Mouse (Mus musculus): ENCODE measurements around the gene Npepps. TPM values are rescaled to one million over a fixed set of nuclear protein-coding genes. Genes with fewer than 3 reads are reported as not detected.
"Not testable (repeated sequence)": the region's sequence is repeated elsewhere in the genome, so short reads cannot be mapped to it uniquely, and the experiment has no call there.

Npepps gene
- 10 to 100 TPM; 52.1 to 57.5 TPM for total RNA-seq (2021)
- long read RNA-seq, experiment 1, full-length matches to known transcripts = 23 of 38 reads
- long read RNA-seq, experiment 1, partial matches to known transcripts = 8 of 38 reads
- long read RNA-seq, experiment 1, other reads (novel, unspliced or antisense) = 7 of 38 reads
- long read RNA-seq, experiment 2, full-length matches to known transcripts = 22 of 35 reads
- long read RNA-seq, experiment 2, partial matches to known transcripts = 10 of 35 reads
- long read RNA-seq, experiment 2, other reads (novel, unspliced or antisense) = 3 of 35 reads

DNA sequence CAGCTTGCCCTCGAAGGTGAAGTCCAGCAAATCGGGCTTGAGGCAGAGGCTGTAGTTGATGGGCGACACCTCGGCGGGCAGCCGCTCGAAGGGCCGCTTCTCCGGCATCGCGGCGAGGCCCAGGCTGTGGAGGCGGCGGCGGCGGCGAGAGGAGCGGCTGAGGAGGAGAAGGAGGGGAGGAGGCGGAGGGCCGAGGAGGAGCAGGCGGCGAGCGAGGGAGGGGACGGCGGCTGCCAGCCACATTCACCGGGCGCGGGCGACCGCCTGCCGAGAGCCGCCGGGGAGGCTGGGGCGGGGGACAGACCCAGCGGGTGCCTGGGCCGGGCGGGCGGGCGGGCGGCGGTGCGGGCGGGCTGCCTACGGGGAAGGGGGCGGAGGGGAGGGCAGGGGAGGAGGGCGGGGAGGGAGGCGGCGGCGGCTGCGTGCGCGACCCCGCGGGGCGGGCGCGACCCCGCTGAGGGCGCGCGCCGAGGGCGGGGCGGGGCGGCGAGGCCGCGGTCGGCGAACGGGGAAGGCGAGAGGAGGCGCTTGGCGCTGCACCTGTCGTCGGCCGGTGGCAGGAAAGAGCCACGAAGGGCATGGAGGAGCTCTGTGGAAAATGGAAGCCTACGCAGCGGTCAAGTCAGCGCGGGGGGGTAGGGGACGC, at the start of gene Npepps:
Gene Npepps, minus strand, starts transcription at position 423 of the 646 bp plus-strand sequence.
- peak; percentile 82 for DNase-seq

DNA sequence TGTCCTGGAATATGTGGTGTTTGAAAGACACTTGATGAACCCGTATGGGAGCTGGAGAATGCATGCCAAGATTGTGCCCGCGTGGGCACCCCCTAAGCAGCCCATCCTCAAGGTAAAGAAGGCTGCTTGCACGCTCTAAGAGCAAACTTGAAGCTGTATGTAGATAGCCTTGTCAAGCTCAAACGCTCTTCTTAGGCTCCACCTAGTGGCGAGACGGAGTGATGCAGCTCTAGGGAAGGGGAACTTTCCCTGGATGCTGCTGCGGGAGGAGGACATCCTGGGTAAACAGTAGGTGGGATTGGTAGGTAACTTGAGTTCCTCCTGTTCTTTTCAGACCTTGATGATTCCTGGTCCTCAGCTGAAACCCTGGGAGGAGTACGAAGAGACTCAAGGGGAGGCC, 47.7 kb upstream of the Npepps start:
- peak; percentile 71 for DNase-seq

GRCm38 (mm10) chr11:97325224-97325623, 44.8 kb upstream of the Npepps start:
- no peak for DNase-seq

DNA sequence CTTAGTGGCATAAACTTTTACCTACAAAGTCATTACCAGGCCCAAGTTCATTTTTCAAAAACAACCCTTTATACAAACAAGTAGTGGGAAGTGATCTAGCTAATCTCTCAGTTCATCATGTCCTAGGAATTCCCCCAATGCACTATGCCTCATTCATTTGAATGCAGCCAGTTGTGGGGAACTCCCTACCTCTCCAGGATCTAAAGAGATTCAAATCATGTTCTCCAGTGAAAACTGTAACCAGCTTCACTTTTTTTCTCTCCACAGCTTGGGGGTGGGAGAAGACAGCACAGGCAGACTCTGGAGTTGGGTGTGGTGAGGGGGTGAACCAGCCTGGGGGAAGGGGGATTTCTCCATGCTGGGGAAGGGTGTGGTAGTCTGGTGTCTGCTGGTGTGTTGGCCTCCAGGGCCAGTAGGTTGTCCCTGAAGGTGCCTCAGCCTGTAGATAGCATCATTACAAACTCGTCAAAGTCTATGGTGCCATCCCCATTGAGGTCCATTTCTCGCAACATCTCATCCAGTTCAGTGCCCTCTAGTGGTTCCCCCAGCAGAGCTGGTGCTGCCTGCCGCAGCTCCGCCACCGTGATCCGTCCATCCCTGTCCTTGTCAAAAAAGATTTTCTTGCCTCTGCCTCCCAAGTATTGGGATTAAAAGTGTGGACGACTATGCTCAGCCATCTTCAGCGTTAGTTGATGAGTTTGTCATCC, 41.6 kb upstream of the Npepps start:
- not testable (repeated sequence) for DNase-seq

- no peak for DNase-seq
Observed at GRCm38 (mm10) chr11:97321197-97321596, 40.8 kb upstream of the Npepps start.

DNA sequence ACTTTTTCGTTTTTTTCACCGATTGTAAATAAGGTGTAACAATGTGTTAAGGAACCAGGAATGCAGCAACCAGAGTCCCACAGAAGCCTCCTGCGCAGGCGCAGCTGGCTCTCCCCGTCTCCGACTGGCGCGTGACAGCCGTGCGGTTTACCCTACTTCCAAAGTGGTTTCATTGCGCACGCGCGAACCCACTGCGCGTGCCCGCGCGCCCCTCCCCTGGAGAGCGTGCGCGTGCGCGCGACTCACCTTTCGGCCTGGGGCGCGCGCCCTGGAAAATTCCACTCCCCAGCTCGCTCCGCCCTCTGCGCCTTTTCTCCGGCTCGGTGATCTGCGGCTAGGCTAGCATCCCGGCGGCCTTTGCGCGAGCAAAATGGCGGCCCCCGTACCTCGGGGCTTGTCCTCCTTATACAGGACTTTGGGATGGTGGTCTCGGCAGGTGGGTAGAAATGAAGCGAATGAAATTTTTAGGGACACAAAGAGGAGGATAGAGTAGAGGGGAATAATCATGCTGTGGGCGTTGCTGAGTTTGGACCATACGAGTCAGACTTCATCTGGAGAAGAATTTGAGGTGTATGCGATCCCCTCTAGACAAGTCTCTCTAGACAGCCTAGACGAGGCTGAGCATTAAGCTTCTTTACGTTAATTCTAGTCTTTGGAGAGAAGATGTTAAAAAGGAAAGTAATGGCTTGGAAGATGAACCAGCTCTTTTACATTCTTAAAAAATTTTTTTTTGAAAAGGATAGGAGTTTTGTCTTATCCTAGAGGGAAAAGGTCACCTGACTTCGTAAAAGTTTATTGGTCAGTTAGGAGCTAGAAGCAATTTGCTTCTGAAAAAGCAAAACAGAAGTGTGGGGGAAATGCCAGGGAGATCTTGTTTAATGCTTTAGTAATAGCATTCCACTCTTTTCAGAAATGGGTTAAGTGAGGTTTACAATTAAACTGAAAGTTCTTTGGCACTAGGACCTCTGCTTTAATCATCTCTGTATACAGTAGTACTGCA, 35.4 kb upstream of the Npepps start, which contains the start of gene Mrpl45:
Gene Mrpl45, plus strand, starts transcription at position 213 of the 1,000 bp plus-strand sequence.
- peak; percentile 99 for DNase-seq

- DNase-seq = no peak
Observed at GRCm38 (mm10) chr11:97314751-97315503, 34.5 kb upstream of the Npepps start.

DNA sequence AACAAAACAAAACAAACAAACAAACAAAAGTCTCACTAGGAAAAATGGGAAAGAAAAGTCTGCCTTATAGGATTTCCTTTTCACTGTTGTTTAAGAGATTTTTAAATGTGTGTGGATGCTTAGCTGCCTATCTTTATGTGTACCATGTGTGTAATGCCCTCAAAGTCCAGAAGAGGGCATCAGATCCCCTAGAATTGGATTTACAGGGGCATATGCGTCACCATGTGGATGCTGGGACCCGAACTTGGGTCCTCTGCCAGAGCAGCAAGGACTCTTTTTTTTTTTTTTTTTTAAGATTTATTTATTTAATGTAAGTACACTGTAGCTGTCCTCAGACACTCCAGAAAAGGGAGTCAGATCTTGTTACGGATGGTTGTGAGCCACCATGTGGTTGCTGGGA, 33.7 kb upstream of the Npepps start:
- no peak for DNase-seq

- DNase-seq = not testable (repeated sequence)
Observed at GRCm38 (mm10) chr11:97312871-97313270, 32.4 kb upstream of the Npepps start.

GRCm38 (mm10) chr11:97310895-97311631, 30.6 kb upstream of the Npepps start:
- DNase-seq = no peak

- peak; percentile 60 for DNase-seq
Observed at GRCm38 (mm10) chr11:97309911-97310571, 29.6 kb upstream of the Npepps start.

DNA sequence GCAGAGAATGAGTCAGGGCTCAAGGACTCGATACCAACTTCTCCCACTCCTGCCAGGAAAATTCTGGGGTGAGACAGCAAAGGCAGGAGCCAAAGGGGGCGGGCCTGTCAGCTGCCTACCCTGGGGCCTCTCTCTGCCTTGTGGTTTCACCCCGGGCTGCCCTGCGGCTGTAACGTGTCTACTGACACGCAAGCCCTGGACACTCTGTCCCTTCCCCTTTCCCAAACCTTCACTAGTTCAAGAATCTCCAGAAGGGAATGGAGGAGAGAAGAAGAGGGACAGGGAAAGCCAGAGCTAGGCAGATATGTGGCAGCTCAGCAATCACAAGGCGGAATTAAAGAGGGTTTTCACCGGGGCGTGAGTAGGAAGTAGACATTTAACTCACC, 29.0 kb upstream of the Npepps start:
- peak; percentile 68 for DNase-seq

DNA sequence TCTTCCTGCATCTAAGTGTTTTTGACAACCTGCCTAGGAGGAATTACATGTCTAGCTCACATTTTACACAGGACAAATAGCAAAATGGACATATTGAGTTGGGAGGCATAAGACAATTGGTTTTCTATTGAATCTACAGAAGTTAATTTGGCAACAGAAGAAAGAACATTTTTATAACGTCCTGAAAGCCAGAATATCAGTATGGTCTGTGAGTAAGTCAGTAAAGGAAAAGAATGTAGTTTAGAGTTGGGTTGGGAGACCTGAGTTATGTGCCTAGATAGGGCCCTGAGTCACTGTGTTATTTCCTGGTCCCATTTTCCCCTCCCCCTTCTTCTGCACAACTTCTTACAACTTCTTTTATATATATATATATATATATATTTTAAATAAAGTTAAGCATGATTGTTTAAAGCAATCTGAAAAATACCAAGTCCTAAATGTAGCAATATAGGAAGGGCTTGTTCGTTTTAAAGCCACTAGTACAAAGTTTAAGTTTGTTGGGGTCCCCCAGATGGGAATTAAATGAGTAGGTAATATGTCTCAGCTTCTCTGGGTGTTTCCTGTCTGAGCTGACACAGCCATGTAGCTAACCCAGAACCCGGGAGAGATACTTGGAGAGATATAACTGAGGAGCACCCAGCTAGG, 28.5 kb upstream of the Npepps start:
- no peak for DNase-seq

GRCm38 (mm10) chr11:97307294-97308069, 27.0 kb upstream of the Npepps start:
- DNase-seq = no peak

GRCm38 (mm10) chr11:97304631-97305030, 24.2 kb upstream of the Npepps start:
- no peak for DNase-seq

GRCm38 (mm10) chr11:97302231-97302781, 21.9 kb upstream of the Npepps start:
- DNase-seq = no peak

GRCm38 (mm10) chr11:97301406-97301805, 21.0 kb upstream of the Npepps start:
- DNase-seq = no peak

DNA sequence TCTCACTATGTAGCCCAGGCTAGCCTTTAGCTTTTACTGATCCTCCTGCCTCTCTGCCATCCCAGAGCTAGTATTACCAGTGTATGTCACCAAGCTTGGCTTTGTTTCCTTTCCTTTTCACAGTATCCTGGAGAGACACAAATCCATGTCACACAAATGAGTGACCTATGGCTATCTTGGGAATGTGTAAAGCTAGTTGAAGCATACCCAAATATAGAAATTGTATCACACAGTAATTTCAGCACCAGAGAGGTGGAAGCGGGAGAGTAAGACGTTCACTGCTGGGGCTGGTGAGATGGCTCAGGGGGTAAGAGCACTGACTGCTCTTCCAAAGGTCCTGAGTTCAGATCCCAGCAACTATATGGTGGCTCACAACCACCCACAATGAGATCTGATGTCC, 19.5 kb upstream of the Npepps start:
- DNase-seq = no peak
